Mouse (Mus musculus) limb, embryonic 12.5 days (tissue): ENCODE measurements around the gene Smyd3. TPM values are rescaled to one million over a fixed set of nuclear protein-coding genes. Genes with fewer than 3 reads are reported as not detected.
"Not testable (repeated sequence)": the region's sequence is repeated elsewhere in the genome, so short reads cannot be mapped to it uniquely, and the experiment has no call there.

Experiments used
- ATAC-seq: fragments of 200-750 bp; cut with Nextera tagmentation; 2 replicates; pipeline ENCODE4 v1.8.0; 2017; ENCODE audit warnings: low read depth, moderate TSS enrichment; ENCODE audit not compliant: insufficient number of reproducible peaks, insufficient read depth, low FRiP score, low TSS enrichment
- H3K27ac ChIP-seq: fragments of 300-500 bp; sonication (generic); 2 replicates; pipeline ENCODE4 v1.5.1; 2016; ENCODE audit warnings: mild to moderate bottlenecking, moderate library complexity
- H3K27me3 ChIP-seq: fragments of 300-500 bp; sonication (generic); 2 replicates; pipeline ENCODE4 v1.6.1; 2016; ENCODE audit warnings: mild to moderate bottlenecking, moderate library complexity
- H3K36me3 ChIP-seq: fragments of 300-500 bp; sonication (generic); 2 replicates; pipeline ENCODE4 v1.6.1; 2016; ENCODE audit warnings: mild to moderate bottlenecking, moderate library complexity
- H3K4me1 ChIP-seq: fragments of 300-500 bp; sonication (generic); replicated peaks from 2 replicates; pipeline ENCODE4 v1.6.1; 2016
- H3K4me2 ChIP-seq: fragments of 300-500 bp; sonication (generic); 2 replicates; pipeline ENCODE4 v1.6.1; 2016; ENCODE audit warnings: mild to moderate bottlenecking, moderate library complexity
- H3K4me3 ChIP-seq: fragments of 300-500 bp; sonication (generic); replicated peaks from 2 replicates; pipeline ENCODE4 v1.5.1; 2016; ENCODE audit warnings: mild to moderate bottlenecking
- H3K9ac ChIP-seq: fragments of 300-500 bp; sonication (generic); replicated peaks from 2 replicates; pipeline ENCODE4 v1.6.1; 2016; ENCODE audit warnings: mild to moderate bottlenecking, moderate library complexity
- H3K9me3 ChIP-seq: fragments of 300-500 bp; sonication (generic); 2 replicates; pipeline ENCODE4 v1.6.1; 2016; ENCODE audit warnings: mild to moderate bottlenecking, moderate library complexity
- WGBS: fragments of 180-500 bp; shearing (Covaris S2); methylation state at CpG from one replicate; pipeline ENCODE4 v1.1.7; 2016; 5-methylcytosine and 5-hydroxymethylcytosine counted together
- polyA plus RNA-seq: library from polyadenylated mRNA; unstranded; fragments of >200 nt; fragmentation: Nextera tagmentation; extraction: Ambion mirVana; gene quantifications from 2 replicates; pipeline ENCODE4 v1.2.1, GENCODE M21; 2016

Smyd3 gene
- polyA plus RNA-seq, 1 experiment from 2014 or later = 26.5 TPM

DNA sequence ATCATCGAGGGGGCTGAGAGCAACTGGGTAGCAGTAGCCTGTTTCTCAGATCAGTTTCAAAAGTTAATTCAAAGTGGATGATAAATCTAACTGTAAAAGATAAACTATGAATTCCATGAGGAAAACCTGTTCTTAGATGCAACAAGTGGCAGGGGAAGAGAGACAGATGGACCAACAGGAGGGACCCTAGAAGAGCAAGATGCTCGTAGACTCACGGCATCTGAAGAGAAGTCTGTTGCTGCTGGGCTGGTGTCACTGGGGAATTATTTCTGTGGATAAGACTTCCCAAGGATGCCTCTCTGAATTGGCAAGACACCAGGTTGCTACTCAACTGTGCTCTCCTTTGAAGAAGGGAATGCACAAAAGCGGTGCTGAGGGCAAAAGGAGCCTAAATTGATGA lies 333.2 kb downstream of the Smyd3 start:
- H3K36me3 ChIP-seq = no peaks in the 10 kb centered on the region
- peaks cover 23% of the 10 kb centered on the region for H3K4me1 ChIP-seq
- no peak overlapping the region for H3K4me3 ChIP-seq
- WGBS = 86% methylated on average over 4 of the region's 4 CpGs
- no peak overlapping the region for H3K9ac ChIP-seq
- no peak overlapping the region for H3K27ac ChIP-seq
- no peaks in the 10 kb centered on the region for H3K27me3 ChIP-seq
- H3K9me3 ChIP-seq = no peaks in the 10 kb centered on the region
- ATAC-seq = no peak
- H3K4me2 ChIP-seq = no peak overlapping the region

DNA sequence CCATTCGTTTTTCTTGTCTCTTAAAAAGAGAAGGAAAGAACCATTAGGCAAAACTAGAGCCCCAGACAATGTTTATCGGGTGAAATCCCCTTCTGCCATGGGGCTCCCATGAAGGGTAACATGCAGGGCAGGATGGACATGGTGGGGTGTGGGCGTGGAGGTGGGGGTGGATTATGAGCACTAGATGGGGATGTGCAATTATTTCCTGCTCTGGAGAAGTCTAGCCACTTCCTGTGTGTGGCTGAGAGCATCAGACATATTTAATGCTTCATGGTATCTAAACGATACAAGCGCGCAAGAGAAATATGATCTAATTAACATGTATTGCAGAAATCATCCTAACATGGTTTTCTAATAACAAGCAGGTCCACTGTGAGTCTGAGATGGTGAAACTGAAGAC lies 334.3 kb downstream of the Smyd3 start:
- no peaks in the 10 kb centered on the region for H3K36me3 ChIP-seq
- H3K4me2 ChIP-seq = no peak overlapping the region
- H3K9ac ChIP-seq = no peak overlapping the region
- peaks cover 23% of the 10 kb centered on the region for H3K4me1 ChIP-seq
- WGBS = 48% methylated on average over 6 of the region's 6 CpGs
- H3K4me3 ChIP-seq = no peak overlapping the region
- no peaks in the 10 kb centered on the region for H3K27me3 ChIP-seq
- H3K27ac ChIP-seq = no peak overlapping the region
- ATAC-seq = no peak
- no peaks in the 10 kb centered on the region for H3K9me3 ChIP-seq

DNA sequence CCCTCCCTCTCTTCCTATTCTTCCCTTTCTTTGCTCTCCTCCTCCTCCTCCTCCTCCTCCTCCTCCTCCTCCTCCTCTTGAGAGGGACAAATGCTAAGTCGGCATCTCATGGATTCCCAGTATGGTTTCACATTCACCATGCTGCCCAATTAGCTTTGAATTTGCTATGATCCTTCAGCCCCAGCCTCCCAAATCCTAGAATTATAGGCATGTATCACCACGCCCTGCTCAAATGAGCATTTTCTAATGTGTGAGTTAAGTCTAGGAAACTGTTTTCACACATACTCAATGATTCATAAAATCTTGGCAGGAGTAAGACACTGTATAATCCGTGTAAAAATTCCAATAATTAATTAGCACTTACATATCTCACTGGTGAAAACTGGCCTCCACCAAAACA lies 337.3 kb downstream of the Smyd3 start:
- no peak overlapping the region for H3K4me3 ChIP-seq
- ATAC-seq = no peak
- H3K9me3 ChIP-seq = no peaks in the 10 kb centered on the region
- no peaks in the 10 kb centered on the region for H3K27me3 ChIP-seq
- peaks cover 31% of the 10 kb centered on the region for H3K4me1 ChIP-seq
- H3K4me2 ChIP-seq = no peak overlapping the region
- 82% methylated on average over 3 of the region's 3 CpGs for WGBS
- no peaks in the 10 kb centered on the region for H3K36me3 ChIP-seq
- no peak overlapping the region for H3K27ac ChIP-seq
- H3K9ac ChIP-seq = no peak overlapping the region

DNA sequence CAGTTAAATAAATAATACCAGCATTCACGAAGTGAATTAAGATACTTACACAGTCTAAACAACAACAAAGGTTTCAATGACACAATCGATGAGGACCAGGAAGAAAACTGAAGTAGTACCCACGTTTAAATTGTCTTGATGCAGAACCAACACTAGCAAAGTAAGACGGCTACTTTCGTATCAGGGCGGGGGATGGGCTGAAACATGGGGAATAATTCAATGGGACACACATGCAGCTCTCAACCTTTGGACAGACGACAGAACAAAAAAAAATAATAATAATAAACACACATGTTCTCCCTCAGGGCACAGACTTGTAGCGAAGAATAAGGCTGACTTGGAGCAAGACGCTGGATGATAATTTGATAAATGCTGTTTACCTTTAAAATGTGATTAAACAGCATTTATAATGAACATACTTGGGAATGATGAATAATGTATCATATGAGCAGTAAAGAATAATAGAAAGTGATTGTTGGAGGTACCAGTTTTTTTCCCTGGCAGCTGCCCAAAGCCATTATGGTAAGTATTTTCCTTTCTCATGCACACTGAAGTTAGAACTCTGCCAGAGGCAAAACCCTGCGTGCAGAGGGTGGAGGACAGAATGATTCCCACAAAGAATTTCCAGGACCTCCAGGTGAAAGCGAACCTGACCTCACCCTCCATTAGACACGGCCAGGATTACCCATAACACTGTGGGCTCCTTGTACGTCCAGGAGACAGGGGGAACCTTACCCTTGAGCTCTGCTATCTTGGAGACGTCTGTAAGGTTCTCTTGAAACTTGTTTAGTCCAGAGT lies 340.8 kb downstream of the Smyd3 start:
- no peaks in the 10 kb centered on the region for H3K36me3 ChIP-seq
- H3K9me3 ChIP-seq = no peaks in the 10 kb centered on the region
- H3K9ac ChIP-seq = no peak overlapping the region
- no peak for ATAC-seq
- no peaks in the 10 kb centered on the region for H3K27me3 ChIP-seq
- H3K4me1 ChIP-seq = peaks cover 17% of the 10 kb centered on the region
- no peak overlapping the region; the same call in 1 of the 2 replicates for H3K4me2 ChIP-seq
- WGBS = 43% methylated on average over 14 of the region's 14 CpGs
- H3K27ac ChIP-seq = peak overlapping the region; percentile 50; the same call in 1 of the 2 replicates
- H3K4me3 ChIP-seq = no peak overlapping the region

DNA sequence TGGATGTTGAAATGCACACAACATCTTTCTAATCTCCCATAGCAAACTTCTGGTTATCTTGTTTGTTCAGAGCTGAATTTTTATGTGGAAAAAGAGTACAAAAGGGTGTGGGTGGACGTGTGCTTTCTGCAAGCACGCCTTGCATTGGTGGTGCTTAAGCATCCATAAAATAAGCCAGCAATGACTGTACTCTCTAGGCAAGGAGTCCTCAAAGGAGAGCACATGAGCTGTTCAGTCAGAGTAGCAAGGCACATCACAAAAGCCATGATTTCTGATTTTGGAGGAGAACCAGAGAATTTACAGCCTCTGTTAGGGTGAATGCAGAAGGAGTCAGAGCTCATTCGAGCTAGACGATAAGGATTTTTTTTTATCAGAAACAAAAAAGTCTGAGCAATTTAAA lies 343.6 kb downstream of the Smyd3 start:
- no peaks in the 10 kb centered on the region for H3K36me3 ChIP-seq
- H3K27me3 ChIP-seq = no peaks in the 10 kb centered on the region
- no peaks in the 10 kb centered on the region for H3K9me3 ChIP-seq
- no peak overlapping the region for H3K27ac ChIP-seq
- H3K9ac ChIP-seq = no peak overlapping the region
- H3K4me3 ChIP-seq = no peak overlapping the region
- no peak for ATAC-seq
- peaks cover 10% of the 10 kb centered on the region for H3K4me1 ChIP-seq
- H3K4me2 ChIP-seq = no peak overlapping the region
- WGBS = 79% methylated on average over 4 of the region's 4 CpGs

DNA sequence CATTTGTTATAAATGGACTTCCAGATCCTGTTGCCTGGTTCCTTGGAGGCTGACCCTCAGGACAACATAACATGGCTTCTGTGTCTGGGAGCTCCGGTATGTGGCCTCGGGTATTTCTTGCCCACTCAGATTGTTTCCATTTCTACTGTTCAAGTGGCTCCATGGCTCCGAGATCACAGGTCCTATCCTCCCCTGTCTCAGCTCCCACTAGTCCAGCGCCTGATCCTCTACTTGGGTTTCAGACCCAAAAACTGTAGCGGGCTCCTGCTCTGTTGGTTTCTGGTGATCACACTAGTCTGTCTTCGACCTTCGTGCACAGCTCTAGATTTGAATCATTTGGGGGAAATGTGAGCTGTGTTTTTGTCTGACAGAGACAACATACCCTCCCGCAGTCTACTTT lies 347.3 kb downstream of the Smyd3 start:
- ATAC-seq = no peak
- no peaks in the 10 kb centered on the region for H3K9me3 ChIP-seq
- H3K9ac ChIP-seq = no peak overlapping the region
- H3K27me3 ChIP-seq = no peaks in the 10 kb centered on the region
- no peak overlapping the region for H3K4me2 ChIP-seq
- no peak overlapping the region for H3K27ac ChIP-seq
- WGBS = 91% methylated on average over 8 of the region's 8 CpGs
- peaks cover 19% of the 10 kb centered on the region for H3K4me1 ChIP-seq
- no peaks in the 10 kb centered on the region for H3K36me3 ChIP-seq
- H3K4me3 ChIP-seq = no peak overlapping the region

DNA sequence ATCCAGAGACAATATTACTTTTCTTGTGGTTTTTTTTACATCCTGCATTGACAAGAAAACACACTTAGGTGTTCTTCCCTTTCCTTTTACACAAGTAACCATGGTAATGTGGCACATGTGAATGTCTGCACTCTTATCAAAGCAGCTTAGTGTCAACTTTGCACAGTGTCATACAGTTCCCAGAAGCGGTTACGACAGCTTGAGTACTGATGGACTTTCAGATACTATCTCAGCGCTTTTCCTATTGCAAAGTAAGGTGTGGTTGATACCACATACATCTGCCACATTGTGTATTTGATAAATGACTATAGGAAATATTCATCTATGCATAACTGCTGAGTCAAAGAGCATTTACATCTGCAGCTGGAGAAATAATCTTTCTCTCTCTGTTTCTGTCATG lies 348.1 kb downstream of the Smyd3 start:
- WGBS = 91% methylated on average over 3 of the region's 3 CpGs
- Histone ChIP-seq H3K27ac (no peak overlapping the region), H3K9me3 (no peaks in the 10 kb centered on the region), H3K4me2 (no peak overlapping the region), H3K4me3 (no peak overlapping the region), H3K27me3 (no peaks in the 10 kb centered on the region), H3K9ac (no peak overlapping the region), H3K4me1 (peaks cover 24% of the 10 kb centered on the region), H3K36me3 (no peaks in the 10 kb centered on the region)
- ATAC-seq = no peak

DNA sequence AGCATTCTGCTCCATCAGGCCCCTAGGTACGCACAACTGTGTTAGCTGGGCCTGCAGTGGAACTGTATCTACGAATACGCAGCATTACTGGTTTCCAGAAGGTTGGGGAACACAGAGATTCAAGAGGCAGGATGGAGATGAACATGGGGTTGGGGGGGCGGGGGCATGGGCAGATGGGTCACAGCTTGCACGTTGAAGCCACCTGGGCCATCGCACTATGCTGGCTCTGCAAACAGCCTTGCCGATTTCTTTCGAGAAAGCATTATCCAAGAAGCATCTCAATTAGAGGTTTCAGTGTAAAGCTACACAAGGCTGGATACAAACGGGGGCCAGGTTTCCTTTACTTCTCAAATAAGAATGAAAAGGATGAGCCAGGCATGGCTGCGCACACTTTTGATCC lies 348.7 kb downstream of the Smyd3 start:
- Histone ChIP-seq H3K27ac (no peak overlapping the region), H3K4me3 (no peak overlapping the region), H3K9me3 (no peaks in the 10 kb centered on the region), H3K4me1 (peaks cover 22% of the 10 kb centered on the region), H3K27me3 (no peaks in the 10 kb centered on the region), H3K36me3 (no peaks in the 10 kb centered on the region), H3K9ac (no peak overlapping the region), H3K4me2 (no peak overlapping the region)
- WGBS = 89% methylated on average over 10 of the region's 10 CpGs
- no peak for ATAC-seq

DNA sequence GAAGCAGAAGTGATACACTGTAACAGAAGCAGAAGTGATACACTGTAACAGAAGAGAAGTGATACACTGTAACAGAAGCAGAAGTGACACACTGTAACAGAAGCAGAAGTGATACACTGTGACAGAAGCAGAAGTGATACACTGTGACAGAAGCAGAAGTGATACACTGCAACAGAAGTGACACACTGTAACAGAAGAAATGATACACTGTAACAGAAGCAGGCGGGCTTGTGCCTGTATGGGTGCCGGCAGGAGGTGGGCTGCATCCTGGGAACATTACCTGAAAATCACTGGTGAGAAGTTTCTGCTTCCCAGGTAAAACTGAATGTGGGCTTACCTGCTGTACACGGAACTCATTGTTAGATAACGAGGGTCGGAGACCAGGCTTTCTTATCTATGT lies 353.6 kb downstream of the Smyd3 start:
- not testable (repeated sequence) for H3K9me3 ChIP-seq, ATAC-seq, H3K27me3 ChIP-seq, H3K36me3 ChIP-seq, H3K27ac ChIP-seq, H3K4me3 ChIP-seq, H3K4me2 ChIP-seq, H3K9ac ChIP-seq
- H3K4me1 ChIP-seq = peaks cover 31% of the 10 kb centered on the region
- WGBS = 85% methylated on average over 5 of the region's 5 CpGs

DNA sequence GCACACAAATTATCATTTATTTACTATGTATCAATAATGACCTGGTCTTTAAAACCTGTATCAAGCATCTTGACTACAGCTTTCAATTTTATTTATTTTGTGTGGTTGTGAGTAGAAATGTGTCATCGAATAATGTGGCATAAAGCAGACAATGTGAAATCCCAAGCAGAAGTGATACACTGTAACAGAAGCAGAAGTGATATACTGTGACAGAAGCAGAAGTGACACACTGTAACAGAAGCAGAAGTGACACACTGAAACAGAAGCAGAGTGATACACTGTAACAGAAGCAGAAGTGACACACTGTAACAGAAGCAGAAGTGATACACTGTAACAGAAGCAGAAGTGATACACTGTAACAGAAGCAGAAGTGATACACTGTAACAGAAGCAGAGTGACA lies 355.1 kb downstream of the Smyd3 start:
- H3K27me3 ChIP-seq, H3K9me3 ChIP-seq, H3K27ac ChIP-seq, H3K9ac ChIP-seq, ATAC-seq, H3K36me3 ChIP-seq, H3K4me2 ChIP-seq, H3K4me3 ChIP-seq: not testable (repeated sequence)
- H3K4me1 ChIP-seq = peaks cover 26% of the 10 kb centered on the region
- 96% methylated on average over 1 of the region's 1 CpGs for WGBS

DNA sequence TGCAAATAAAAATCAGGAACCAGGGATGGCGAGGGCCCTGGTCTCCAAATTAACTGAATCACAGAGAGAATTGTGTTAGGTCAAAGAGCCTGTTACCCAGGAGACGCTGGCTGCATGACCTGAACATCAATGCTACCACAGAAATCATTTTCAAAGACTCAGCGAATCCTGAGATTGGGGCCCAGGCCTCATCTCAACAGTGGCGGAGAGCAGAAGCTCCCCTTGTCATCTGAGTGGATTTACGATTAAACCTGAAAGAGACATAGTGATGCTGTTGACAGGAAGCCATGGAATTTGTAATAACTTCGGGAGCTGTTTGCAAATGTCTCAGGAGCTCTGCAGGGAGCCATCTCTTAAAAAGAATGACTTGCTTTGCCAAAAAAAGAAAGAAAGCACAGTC lies 355.9 kb downstream of the Smyd3 start:
- ATAC-seq = no peak
- Histone ChIP-seq H3K9me3 (no peaks in the 10 kb centered on the region), H3K27ac (no peak overlapping the region), H3K4me2 (no peak overlapping the region), H3K36me3 (no peaks in the 10 kb centered on the region), H3K27me3 (no peaks in the 10 kb centered on the region), H3K4me3 (no peak overlapping the region), H3K9ac (no peak overlapping the region), H3K4me1 (peaks cover 22% of the 10 kb centered on the region)
- WGBS = 51% methylated on average over 6 of the region's 6 CpGs

DNA sequence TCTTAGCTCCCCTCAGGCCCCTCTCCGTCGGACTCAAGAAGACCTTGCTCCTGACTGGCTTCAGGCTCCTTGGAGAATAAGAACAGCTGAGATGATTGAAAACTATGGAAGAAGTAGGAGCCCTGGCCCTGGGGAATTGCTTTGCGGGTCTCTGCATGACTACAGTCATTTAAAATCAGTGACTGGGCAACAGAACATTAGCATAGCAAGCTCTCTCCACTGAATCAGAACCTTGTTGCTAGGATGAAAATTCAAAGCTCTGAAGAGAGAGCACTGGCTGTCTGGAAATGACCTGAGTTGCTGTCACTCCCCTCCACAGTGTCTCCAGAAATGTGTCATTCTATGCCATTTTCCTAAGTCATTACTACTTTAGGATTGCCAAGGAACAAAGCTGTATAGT lies 357.1 kb downstream of the Smyd3 start:
- Histone ChIP-seq H3K4me2 (no peak overlapping the region), H3K9me3 (no peaks in the 10 kb centered on the region), H3K9ac (no peak overlapping the region), H3K4me1 (peaks cover 15% of the 10 kb centered on the region), H3K27ac (no peak overlapping the region), H3K27me3 (no peaks in the 10 kb centered on the region), H3K4me3 (no peak overlapping the region), H3K36me3 (no peaks in the 10 kb centered on the region)
- no peak for ATAC-seq
- 75% methylated on average over 3 of the region's 3 CpGs for WGBS
